In genomic region chrX:36941106-36941505, GRCm38 (mm10) we compare ENCODE assay signal across 8 mouse cellular contexts.
"Had no signal": no experiment of that assay in that cellular context is flagged by ENCODE, and none has a peak within 500 bp of the region (broad histone marks: within the 10 kb centered on the region; RNA-seq: fewer than 3 reads in every experiment).

No protein-coding gene starts in this region.

- DNase-seq: lung, adult 18-20 months; lung, postnatal 10 days; lung, postnatal 4 days; midbrain, embryonic 14.5 days; right cerebral cortex, postnatal 14 days; thymus, adult 18-20 months; thymus, postnatal 14 days; thymus, postnatal 36 days had no signal
